Mouse (Mus musculus): ENCODE results near the gene Fkbp6. TPM values are rescaled to one million over a fixed set of nuclear protein-coding genes. Genes with fewer than 3 reads are reported as not detected.
A peak's percentile ranks its signal among the peaks of the same experiment; 100 is the strongest.

The Fkbp6 gene
- polyA plus RNA-seq, 1 experiment from 2014 or later, result 1.2 TPM

GRCm38 (mm10) chr5:135286185-135286584 lies 63.7 kb downstream of the Fkbp6 start:
- no peak overlapping the region for H3K4me3 ChIP-seq (ENCODE audit: low read depth, low read length)
- H3K27ac ChIP-seq (replicated peaks), result no peak overlapping the region
- peak; percentile 61; the same call in 1 of the 2 replicates for ATAC-seq (ENCODE audit: low FRiP score, low TSS enrichment)
- peak; percentile 96 for TF ChIP-seq CTCF (IDR thresholded peaks at IDR 0.05; ENCODE audit: low read depth)
- TF ChIP-seq EP300 (optimal IDR thresholded peaks at IDR 0.05), result no peak
- no peak overlapping the region for H3K4me2 ChIP-seq (replicated peaks; ENCODE audit: low read depth)
- no peaks in the 10 kb centered on the region for H3K27me3 ChIP-seq (ENCODE audit: control insufficient read depth, insufficient read depth, low read length)
- H3K9me3 ChIP-seq (ENCODE audit: control insufficient read depth, low read length), result no peaks in the 10 kb centered on the region
- H3K4me1 ChIP-seq (replicated peaks; ENCODE audit: control insufficient read depth, insufficient read depth), result no peaks in the 10 kb centered on the region
- 2% methylated on average over 6 of the region's 6 CpGs for WGBS
- no peaks in the 10 kb centered on the region for H3K36me3 ChIP-seq (ENCODE audit: control insufficient read depth, insufficient read depth, low read length)
- DNase-seq (ENCODE audit: low spot score), result peak; percentile 77
- H3K9ac ChIP-seq (ENCODE audit: low read length), result no peak overlapping the region

- Histone ChIP-seq H3K27ac (replicated peaks) (no peak overlapping the region), H3K4me2 (replicated peaks; ENCODE audit: low read depth) (no peak overlapping the region), H3K4me1 (replicated peaks; ENCODE audit: control insufficient read depth, insufficient read depth) (no peaks in the 10 kb centered on the region), H3K9ac (ENCODE audit: low read length) (no peak overlapping the region), H3K9me3 (ENCODE audit: control insufficient read depth, low read length) (no peaks in the 10 kb centered on the region), H3K4me3 (ENCODE audit: low read depth, low read length) (no peak overlapping the region), H3K36me3 (ENCODE audit: control insufficient read depth, insufficient read depth, low read length) (no peaks in the 10 kb centered on the region), H3K27me3 (ENCODE audit: control insufficient read depth, insufficient read depth, low read length) (no peaks in the 10 kb centered on the region)
- TF ChIP-seq CTCF (IDR thresholded peaks at IDR 0.05; ENCODE audit: low read depth) (no peak), EP300 (optimal IDR thresholded peaks at IDR 0.05) (no peak)
- ATAC-seq (ENCODE audit: low FRiP score, low TSS enrichment), result no peak
- 70% methylated on average over 3 of the region's 3 CpGs for WGBS
- no peak for DNase-seq (ENCODE audit: low spot score)
Measured at GRCm38 (mm10) chr5:135285211-135285610, 64.6 kb downstream of the Fkbp6 start.

GRCm38 (mm10) chr5:135280226-135280625 lies 69.6 kb downstream of the Fkbp6 start:
- no peak overlapping the region for H3K27ac ChIP-seq (replicated peaks)
- no peak overlapping the region for H3K9ac ChIP-seq (ENCODE audit: low read length)
- H3K36me3 ChIP-seq (ENCODE audit: control insufficient read depth, insufficient read depth, low read length), result no peaks in the 10 kb centered on the region
- H3K4me3 ChIP-seq (ENCODE audit: low read depth, low read length), result no peak overlapping the region
- no peak for DNase-seq (ENCODE audit: low spot score)
- no peak overlapping the region for H3K4me2 ChIP-seq (replicated peaks; ENCODE audit: low read depth)
- no peaks in the 10 kb centered on the region; the same call in 1 of the 2 replicates for H3K27me3 ChIP-seq (ENCODE audit: control insufficient read depth, insufficient read depth, low read length)
- no peak for TF ChIP-seq EP300 (optimal IDR thresholded peaks at IDR 0.05)
- no peak for TF ChIP-seq CTCF (IDR thresholded peaks at IDR 0.05; ENCODE audit: low read depth)
- no peaks in the 10 kb centered on the region for H3K9me3 ChIP-seq (ENCODE audit: control insufficient read depth, low read length)
- no peak for ATAC-seq (ENCODE audit: low FRiP score, low TSS enrichment)
- WGBS, result 60% methylated on average over 9 of the region's 9 CpGs
- H3K4me1 ChIP-seq (replicated peaks; ENCODE audit: control insufficient read depth, insufficient read depth), result no peaks in the 10 kb centered on the region

- ATAC-seq (ENCODE audit: low FRiP score, low TSS enrichment), result no peak
- no peak overlapping the region for H3K9ac ChIP-seq (ENCODE audit: low read length)
Measured at GRCm38 (mm10) chr5:135276597-135276996, 73.2 kb downstream of the Fkbp6 start.

GRCm38 (mm10) chr5:135274663-135275396 lies 75.0 kb downstream of the Fkbp6 start:
- Histone ChIP-seq H3K4me3 (ENCODE audit: low read depth, low read length) (no peak overlapping the region), H3K9ac (ENCODE audit: low read length) (no peak overlapping the region), H3K4me2 (replicated peaks; ENCODE audit: low read depth) (peak overlapping the region; percentile 21; the same call in 1 of the 2 replicates), H3K9me3 (ENCODE audit: control insufficient read depth, low read length) (no peaks in the 10 kb centered on the region), H3K4me1 (replicated peaks; ENCODE audit: control insufficient read depth, insufficient read depth) (no peaks in the 10 kb centered on the region), H3K36me3 (ENCODE audit: control insufficient read depth, insufficient read depth, low read length) (no peaks in the 10 kb centered on the region), H3K27ac (replicated peaks) (no peak overlapping the region; the same call in 1 of the 2 replicates), H3K27me3 (ENCODE audit: control insufficient read depth, insufficient read depth, low read length) (no peaks in the 10 kb centered on the region; the same call in 1 of the 2 replicates)
- no peak for TF ChIP-seq EP300 (optimal IDR thresholded peaks at IDR 0.05)
- TF ChIP-seq CTCF (IDR thresholded peaks at IDR 0.05; ENCODE audit: low read depth), result no peak
- DNase-seq (ENCODE audit: low spot score) (no peak), ATAC-seq (ENCODE audit: low FRiP score, low TSS enrichment) (no peak; the same call in 1 of the 2 replicates)
- 22% methylated on average over 15 of the region's 15 CpGs for WGBS

More at GRCm38 (mm10) chr5:135276597-135276996, 73.2 kb downstream of the Fkbp6 start:
- WGBS, result 9% methylated on average over 36 of the region's 36 CpGs
- Histone ChIP-seq H3K4me2 (replicated peaks; ENCODE audit: low read depth) (no peak overlapping the region), H3K27me3 (ENCODE audit: control insufficient read depth, insufficient read depth, low read length) (no peaks in the 10 kb centered on the region; the same call in 1 of the 2 replicates), H3K4me1 (replicated peaks; ENCODE audit: control insufficient read depth, insufficient read depth) (no peaks in the 10 kb centered on the region), H3K27ac (replicated peaks) (no peak overlapping the region), H3K36me3 (ENCODE audit: control insufficient read depth, insufficient read depth, low read length) (no peaks in the 10 kb centered on the region), H3K9me3 (ENCODE audit: control insufficient read depth, low read length) (no peaks in the 10 kb centered on the region), H3K4me3 (ENCODE audit: low read depth, low read length) (no peak overlapping the region)
- DNase-seq (ENCODE audit: low spot score), result no peak
- TF ChIP-seq EP300 (optimal IDR thresholded peaks at IDR 0.05) (no peak), CTCF (IDR thresholded peaks at IDR 0.05; ENCODE audit: low read depth) (no peak)

GRCm38 (mm10) chr5:135271563-135272165 lies 78.2 kb downstream of the Fkbp6 start:
- Histone ChIP-seq H3K9ac (ENCODE audit: low read length) (no peak overlapping the region), H3K27me3 (ENCODE audit: control insufficient read depth, insufficient read depth, low read length) (no peaks in the 10 kb centered on the region; the same call in 1 of the 2 replicates), H3K27ac (replicated peaks) (no peak overlapping the region), H3K4me1 (replicated peaks; ENCODE audit: control insufficient read depth, insufficient read depth) (no peaks in the 10 kb centered on the region), H3K36me3 (ENCODE audit: control insufficient read depth, insufficient read depth, low read length) (no peaks in the 10 kb centered on the region), H3K4me3 (ENCODE audit: low read depth, low read length) (no peak overlapping the region), H3K4me2 (replicated peaks; ENCODE audit: low read depth) (no peak overlapping the region), H3K9me3 (ENCODE audit: control insufficient read depth, low read length) (no peaks in the 10 kb centered on the region)
- no peak for DNase-seq (ENCODE audit: low spot score)
- TF ChIP-seq EP300 (optimal IDR thresholded peaks at IDR 0.05) (no peak), CTCF (IDR thresholded peaks at IDR 0.05; ENCODE audit: low read depth) (no peak)
- WGBS, result 59% methylated on average over 12 of the region's 12 CpGs
- no peak for ATAC-seq (ENCODE audit: low FRiP score, low TSS enrichment)

All from stomach, postnatal 0 days (tissue).